In the genomic region with DNA sequence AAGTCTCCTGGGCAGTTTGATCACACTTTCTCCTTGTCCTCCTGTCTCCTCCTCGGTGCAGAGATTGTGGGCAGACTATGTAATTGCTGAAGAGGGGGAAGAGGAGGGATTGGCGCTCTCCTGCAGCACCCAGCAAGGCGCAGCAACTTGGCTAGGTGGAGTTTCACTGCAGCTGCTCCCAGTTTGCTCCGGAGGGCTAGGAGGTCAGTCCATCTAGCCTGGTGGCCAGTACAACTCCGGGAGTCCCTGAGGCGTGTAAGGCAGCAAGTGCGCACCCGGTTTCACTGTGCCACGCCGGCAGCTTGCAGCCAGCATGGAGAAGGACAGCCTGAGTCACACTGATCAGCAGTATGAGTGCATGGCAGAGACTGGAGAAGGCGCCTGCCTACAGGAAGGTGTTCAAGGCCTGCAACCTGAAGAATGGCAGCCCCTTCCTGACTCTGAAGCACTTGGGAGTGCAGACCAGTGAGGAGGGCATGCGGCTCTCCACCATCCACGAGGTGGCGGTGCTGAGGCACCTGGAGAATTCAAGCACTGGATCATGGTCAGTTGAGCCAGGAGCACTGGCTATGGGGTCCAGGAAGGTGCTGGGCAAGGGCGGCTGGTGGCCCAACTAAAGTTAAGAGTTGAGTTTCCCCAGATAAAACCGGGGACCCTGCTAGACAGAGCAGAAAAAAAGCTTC, we compare ENCODE assay signal across 12 mouse cellular contexts. TPM values are rescaled to one million over a fixed set of nuclear protein-coding genes. Genes with fewer than 3 reads are reported as not detected.
DNase-seq lines count a peak whose midpoint lies in the region; ATAC-seq and TF ChIP-seq lines count a peak whose summit lies in the region.
"Not testable (repeated sequence)": the region's sequence is repeated elsewhere in the genome, so short reads cannot be mapped to it uniquely, and the experiment has no call there.
"Had no signal": no experiment of that assay in that cellular context is flagged by ENCODE, and none has a peak within 500 bp of the region (broad histone marks: within the 10 kb centered on the region; RNA-seq: fewer than 3 reads in every experiment).

No protein-coding gene starts in this region.

- not testable (repeated sequence) for H3K36me3 ChIP-seq in ES-Bruce4 (ENCODE audit: control insufficient read depth, insufficient read depth, low read length, poor library complexity, severe bottlenecking); forebrain, embryonic 13.5 days (ENCODE audit: poor library complexity, severe bottlenecking); limb, embryonic 10.5 days

- ATAC-seq in forebrain, embryonic 13.5 days, result not testable (repeated sequence)

- H3K4me1 ChIP-seq in ES-Bruce4 (ENCODE audit: control insufficient read depth, insufficient read depth, low read length); forebrain, embryonic 13.5 days; limb, embryonic 10.5 days: not testable (repeated sequence)

- peak; percentile 20 to 23 for DNase-seq in cerebellum, postnatal 10 days
- peak; percentile 30 for DNase-seq in heart, postnatal 4 days
- peak; percentile 40 for DNase-seq in kidney, adult 9 months
- peak; percentile 31 for DNase-seq in limb, embryonic 10.5 days (ENCODE audit: low spot score)
- DNase-seq in mesoderm, embryonic 11.5 days (ENCODE audit: low read depth, low spot score), result peak; percentile 2
- peak; percentile 25 to 36 for DNase-seq in right cerebral cortex, adult 2 months (ENCODE audit: low spot score in 2 of 2)

- peak overlapping the region; percentile 24; the same call in 1 of the 2 replicates for H3K4me3 ChIP-seq in ES-Bruce4 (ENCODE audit: low read depth, low read length)
- not testable (repeated sequence) for H3K4me3 ChIP-seq in forebrain, embryonic 13.5 days; limb, embryonic 10.5 days

- peak overlapping the region; percentile 35; the same call in 1 of the 2 replicates for H3K4me2 ChIP-seq in forebrain, embryonic 13.5 days

- not testable (repeated sequence) for H3K9ac ChIP-seq in ES-Bruce4 (ENCODE audit: low read depth, poor library complexity, severe bottlenecking); forebrain, embryonic 13.5 days

- H3K27me3 ChIP-seq in ES-Bruce4 (ENCODE audit: control insufficient read depth, insufficient read depth, low read length, poor library complexity, severe bottlenecking); forebrain, embryonic 13.5 days; limb, embryonic 10.5 days (ENCODE audit: low read depth, poor library complexity, severe bottlenecking): not testable (repeated sequence)

- not testable (repeated sequence) for H3K9me3 ChIP-seq in ES-Bruce4 (replicated peaks; ENCODE audit: control insufficient read depth, insufficient read depth, low read length, poor library complexity, severe bottlenecking); forebrain, embryonic 13.5 days (replicated peaks); limb, embryonic 10.5 days (replicated peaks)

- not testable (repeated sequence) for H3K27ac ChIP-seq in ES-Bruce4 (ENCODE audit: insufficient read depth, low read length); forebrain, embryonic 13.5 days; limb, embryonic 10.5 days

- 9% methylated on average over 11 of the region's 16 CpGs for WGBS in forebrain, embryonic 13.5 days
- 16% methylated on average over 15 of the region's 16 CpGs for WGBS in limb, embryonic 10.5 days

- not testable (repeated sequence) for TF ChIP-seq EP300 in ES-Bruce4 (IDR thresholded peaks at IDR 0.05; ENCODE audit: insufficient read depth, low read depth, low read length)

- TF ChIP-seq POLR2A in ES-Bruce4 (IDR thresholded peaks at IDR 0.05; ENCODE audit: insufficient read depth, low read length), result not testable (repeated sequence)

- peak; percentile 46 for TF ChIP-seq CTCF in ES-Bruce4 (IDR thresholded peaks at IDR 0.05; ENCODE audit: low read depth, low read length)

RNA-seq across cellular contexts. Expression of gene Gm6482, which starts 17.5 kb away (rescaled TPM):
- not detected in 2 replicates for polyA plus RNA-seq in ES-Bruce4 (2011; ENCODE audit: insufficient read depth, insufficient read length, low read depth, missing spikeins)
- not detected in 2 replicates for polyA plus RNA-seq in forebrain, embryonic 13.5 days (2015; fragmentation: Nextera tagmentation; extraction: Ambion mirVana)
- total RNA-seq in heart, postnatal 4 days (2021), result not detected
- polyA plus RNA-seq in limb, embryonic 10.5 days (2016; fragmentation: Nextera tagmentation; extraction: Ambion mirVana), result not detected in 2 replicates
- total RNA-seq: gastrocnemius, adult 8-10 months; left cerebral cortex, postnatal 36 days; megakaryocyte-erythroid progenitor cell, adult 5-6 weeks had no signal
- polyA plus RNA-seq: inflammation-experienced regulatory T-cells, adult 6 months had no signal

RNA-seq across cellular contexts. Expression of gene Gm7954, which starts 27.8 kb away (rescaled TPM):
- polyA plus RNA-seq in ES-Bruce4 (2011; ENCODE audit: insufficient read depth, insufficient read length, low read depth, missing spikeins), result not detected in 2 replicates
- not detected in 2 replicates for polyA plus RNA-seq in forebrain, embryonic 13.5 days (2015; fragmentation: Nextera tagmentation; extraction: Ambion mirVana)
- total RNA-seq in heart, postnatal 4 days (2021), result not detected
- polyA plus RNA-seq in limb, embryonic 10.5 days (2016; fragmentation: Nextera tagmentation; extraction: Ambion mirVana), result not detected in 2 replicates
- total RNA-seq: gastrocnemius, adult 8-10 months; left cerebral cortex, postnatal 36 days; megakaryocyte-erythroid progenitor cell, adult 5-6 weeks had no signal
- polyA plus RNA-seq: inflammation-experienced regulatory T-cells, adult 6 months had no signal

RNA-seq across cellular contexts. Expression of gene Gm7945, which starts 39.4 kb away (rescaled TPM):
- not detected in 2 replicates for polyA plus RNA-seq in ES-Bruce4 (2011; ENCODE audit: insufficient read depth, insufficient read length, low read depth, missing spikeins)
- not detected in 2 replicates for polyA plus RNA-seq in forebrain, embryonic 13.5 days (2015; fragmentation: Nextera tagmentation; extraction: Ambion mirVana)
- total RNA-seq in heart, postnatal 4 days (2021), result not detected
- not detected in 2 replicates for polyA plus RNA-seq in limb, embryonic 10.5 days (2016; fragmentation: Nextera tagmentation; extraction: Ambion mirVana)
- total RNA-seq: gastrocnemius, adult 8-10 months; left cerebral cortex, postnatal 36 days; megakaryocyte-erythroid progenitor cell, adult 5-6 weeks had no signal
- polyA plus RNA-seq: inflammation-experienced regulatory T-cells, adult 6 months had no signal
